Mouse (Mus musculus) retina, postnatal 7 days (tissue): ENCODE results near the gene Cenpu.
"Not testable (repeated sequence)": the region's sequence is repeated elsewhere in the genome, so short reads cannot be mapped to it uniquely, and the experiment has no call there.

Experiments used
- DNase-seq: peaks from one replicate; pipeline ENCODE4 v3.0.0-alpha.2; 2012; ENCODE audit warnings: low read depth, low spot score

Gene Cenpu

DNA sequence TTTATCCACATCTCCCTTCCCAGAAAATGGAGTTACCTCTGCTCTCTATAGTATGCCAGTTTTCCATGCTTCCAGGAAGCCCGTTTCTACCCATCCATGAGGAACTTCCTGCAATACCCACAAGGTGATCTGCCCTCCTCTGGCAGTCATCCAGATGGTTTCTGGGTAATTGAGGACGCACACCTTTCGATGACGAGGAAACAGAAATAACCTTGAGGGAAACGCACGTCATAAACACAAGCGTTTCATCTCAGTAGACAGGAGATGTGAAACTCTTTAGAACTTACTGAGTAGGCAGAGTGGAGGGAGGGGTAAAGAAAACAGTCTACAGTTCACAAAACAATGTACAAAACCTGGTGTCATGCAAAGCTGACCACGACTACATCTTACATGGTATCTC, 1.8 kb upstream of the Cenpu start:
- DNase-seq, result no peak

DNA sequence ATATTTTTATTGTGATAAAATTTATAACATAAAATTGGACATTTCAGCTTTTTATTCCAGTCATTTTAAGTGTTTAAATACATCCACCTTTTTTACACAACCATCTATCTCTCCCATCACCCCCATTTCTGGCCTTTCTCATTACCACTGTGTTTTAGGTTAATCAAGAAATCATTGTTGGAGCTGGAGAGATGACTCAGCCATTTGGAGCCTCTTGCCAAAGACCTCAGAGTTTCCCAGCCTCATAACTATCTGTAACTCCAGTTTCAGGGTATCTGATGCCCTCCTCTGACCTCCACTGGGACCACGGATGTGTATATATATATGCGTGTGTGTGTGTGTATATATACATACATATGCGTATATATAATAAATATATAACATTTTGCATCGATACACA, 799 bp upstream of the Cenpu start:
- DNase-seq, result no peak

DNA sequence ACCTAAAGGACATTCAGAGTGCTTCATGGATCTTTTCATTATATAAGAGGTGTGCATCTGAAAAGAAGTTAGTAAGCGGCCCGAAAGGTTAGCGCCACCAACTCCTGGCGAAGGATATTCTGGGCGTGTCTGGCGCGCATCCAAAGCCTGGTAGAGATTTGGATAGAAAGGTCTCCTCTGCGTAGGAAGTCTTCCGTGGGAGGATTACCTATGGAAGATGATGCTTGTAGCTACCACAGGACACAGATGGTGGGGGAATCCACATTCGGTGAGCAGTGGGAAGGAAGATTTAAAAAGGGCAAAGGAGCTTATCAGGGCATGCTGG, 575 bp downstream of the Cenpu start:
- no peak for DNase-seq

DNA sequence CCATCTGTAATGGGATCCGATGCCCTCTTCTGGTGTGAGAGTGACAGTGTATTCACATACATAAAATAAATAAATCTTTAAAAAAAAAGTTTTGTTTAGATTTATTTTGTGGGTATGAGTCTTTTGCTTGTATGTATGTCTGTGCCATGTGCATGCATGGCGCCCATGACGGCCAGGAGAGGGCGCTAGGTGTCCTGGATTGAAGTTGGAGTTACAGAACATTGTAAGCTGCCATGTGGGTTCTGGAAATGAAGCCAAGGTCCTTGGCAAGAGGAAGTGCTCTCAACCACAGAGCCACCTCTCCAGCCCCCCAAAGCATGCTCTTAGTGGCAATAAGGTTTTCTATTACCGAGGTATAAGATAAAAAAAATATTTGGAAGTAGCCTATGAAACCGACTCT, 7.6 kb downstream of the Cenpu start:
- no peak for DNase-seq

DNA sequence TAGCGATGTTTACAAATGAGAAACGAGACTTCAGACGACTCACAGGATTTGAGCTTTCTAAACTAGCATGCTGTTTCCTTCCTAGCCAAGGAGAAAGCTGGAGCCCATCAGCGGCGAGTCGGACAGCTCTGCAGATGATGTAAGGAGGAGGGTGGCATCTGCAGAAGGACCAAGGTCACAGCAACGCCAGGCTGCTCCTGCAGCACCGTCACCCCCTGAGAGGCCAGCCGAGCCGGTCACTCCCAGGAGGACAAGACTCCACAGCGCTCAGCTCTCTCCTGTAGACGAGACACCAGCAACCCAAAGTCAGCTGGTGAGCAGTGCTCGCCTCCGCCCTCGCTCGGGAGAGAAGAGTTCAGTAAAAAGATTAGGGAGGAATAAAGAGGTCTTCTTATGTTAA, 10.5 kb downstream of the Cenpu start:
- DNase-seq, result no peak

DNA sequence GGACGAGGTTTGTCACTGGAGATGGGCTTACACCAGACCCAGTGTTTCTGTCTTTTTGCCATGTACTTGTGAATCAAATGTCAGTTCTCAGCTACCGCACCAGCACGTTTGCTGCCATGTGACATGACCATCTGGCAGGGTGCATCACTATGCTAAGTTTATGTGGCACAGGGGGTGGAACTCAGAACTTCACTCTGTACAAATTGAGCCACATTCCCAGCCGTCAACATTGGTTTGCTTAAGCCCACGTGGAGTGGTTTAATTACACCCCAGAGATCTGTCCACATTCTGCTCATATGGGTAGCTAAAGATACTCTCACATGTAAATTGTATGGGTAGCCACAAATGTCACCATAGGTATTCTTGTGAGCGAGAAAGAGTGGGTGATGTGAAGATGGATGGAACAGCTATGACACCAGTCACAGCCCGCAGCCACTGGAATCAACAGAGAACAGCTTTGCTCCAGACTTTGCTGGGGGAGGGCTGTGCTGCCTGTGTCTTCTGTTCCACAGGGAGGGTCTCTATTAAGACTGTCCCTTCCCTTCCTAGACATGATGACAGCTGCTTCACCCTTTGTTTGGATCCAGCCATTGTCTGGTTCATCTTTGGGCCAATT, 15.2 kb downstream of the Cenpu start:
- DNase-seq, result no peak

DNA sequence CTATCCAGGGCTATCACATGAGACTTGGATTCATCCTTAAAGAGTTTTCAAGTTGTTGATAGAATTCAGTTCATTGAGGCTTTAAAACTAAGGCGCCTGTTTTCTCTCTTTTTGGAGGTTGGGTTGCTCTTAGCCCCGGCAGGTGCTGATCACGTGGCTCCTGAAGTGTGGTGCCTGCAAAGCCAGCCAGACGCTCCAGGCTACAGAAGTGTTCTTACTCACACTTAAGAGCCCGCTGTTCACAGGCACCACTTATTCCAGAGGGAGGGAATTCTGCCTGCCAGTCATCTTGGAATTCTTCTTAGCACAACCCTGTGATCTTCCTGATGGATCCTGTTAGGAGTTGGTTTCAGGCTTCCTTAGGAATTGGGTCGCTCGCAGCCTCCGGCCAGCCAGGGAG, 16.1 kb downstream of the Cenpu start:
- DNase-seq, result no peak

DNA sequence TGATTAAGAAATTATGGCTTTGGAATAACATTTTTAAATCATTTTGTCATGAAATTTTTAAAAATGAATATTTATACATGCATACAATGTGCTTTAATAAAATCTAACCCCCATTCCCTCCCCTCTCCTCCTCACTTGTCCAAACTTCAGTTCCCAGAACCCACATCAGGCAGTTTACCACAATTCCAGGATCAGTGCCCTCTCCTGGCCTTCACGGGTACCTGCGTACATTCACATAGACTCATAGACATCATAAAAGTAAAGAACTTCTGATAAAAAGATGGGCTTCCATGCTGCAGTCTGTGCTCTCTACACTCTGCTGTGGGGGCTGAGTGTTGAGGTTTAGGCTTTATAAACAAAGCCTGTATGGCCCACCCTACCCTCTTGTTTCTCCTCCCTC, 17.1 kb downstream of the Cenpu start:
- DNase-seq, result no peak

DNA sequence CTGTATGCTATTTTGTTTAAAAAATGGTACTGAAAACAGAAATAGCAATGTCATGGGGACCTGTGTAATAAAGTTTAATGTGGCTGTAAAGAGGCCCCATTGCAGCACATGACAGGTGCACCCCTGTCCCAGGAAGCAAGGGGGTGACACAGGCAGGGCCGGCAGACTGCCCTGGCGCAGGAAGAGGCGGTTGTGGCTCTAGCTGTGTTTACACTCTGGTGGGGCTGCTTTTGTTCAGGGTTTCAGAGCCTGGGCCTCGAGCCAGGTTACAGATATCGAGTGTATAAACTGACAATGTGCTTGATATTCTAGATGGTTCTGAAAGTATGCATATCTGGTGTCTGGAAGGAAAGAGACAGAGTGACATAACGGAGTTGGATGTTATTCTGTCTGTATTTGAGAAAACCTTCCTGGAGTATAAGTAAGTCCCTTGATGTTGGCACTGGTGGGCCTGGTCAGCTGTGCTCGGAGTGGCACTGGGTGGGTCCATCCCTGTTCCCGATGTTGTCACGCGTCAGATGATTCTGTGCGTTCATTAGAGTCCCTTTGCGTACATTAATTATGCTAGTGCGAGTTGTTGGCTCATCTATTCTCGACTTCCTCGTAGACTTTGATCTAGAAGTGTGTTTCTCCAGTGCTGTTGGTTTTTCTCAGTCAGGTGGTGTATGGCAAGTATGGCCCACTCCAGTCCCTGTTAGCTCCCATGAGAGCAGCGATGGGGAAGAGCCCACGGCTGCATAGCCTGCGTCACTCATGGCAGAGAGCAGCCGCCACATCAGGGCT, 18.0 kb downstream of the Cenpu start:
- no peak for DNase-seq

DNA sequence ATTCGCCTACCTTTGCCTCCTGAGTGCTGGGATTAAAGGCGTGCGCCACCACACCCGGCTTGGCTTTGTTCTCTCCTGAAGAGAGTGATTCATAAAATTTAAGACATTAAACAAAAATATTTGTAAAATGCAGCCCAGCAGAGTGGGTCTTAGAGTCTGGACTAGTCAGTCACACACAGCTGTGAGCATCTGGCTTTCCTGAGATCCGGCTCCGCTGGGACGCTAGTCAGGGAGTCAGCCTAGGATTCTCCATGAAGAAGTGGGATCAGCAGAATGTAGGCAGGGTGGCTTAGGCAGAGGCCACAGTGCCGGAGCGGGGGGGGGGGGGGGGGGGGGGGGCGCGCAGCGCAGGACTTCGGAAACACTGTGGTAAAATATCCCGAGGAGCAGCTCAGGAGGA, 18.8 kb downstream of the Cenpu start:
- no peak for DNase-seq

DNA sequence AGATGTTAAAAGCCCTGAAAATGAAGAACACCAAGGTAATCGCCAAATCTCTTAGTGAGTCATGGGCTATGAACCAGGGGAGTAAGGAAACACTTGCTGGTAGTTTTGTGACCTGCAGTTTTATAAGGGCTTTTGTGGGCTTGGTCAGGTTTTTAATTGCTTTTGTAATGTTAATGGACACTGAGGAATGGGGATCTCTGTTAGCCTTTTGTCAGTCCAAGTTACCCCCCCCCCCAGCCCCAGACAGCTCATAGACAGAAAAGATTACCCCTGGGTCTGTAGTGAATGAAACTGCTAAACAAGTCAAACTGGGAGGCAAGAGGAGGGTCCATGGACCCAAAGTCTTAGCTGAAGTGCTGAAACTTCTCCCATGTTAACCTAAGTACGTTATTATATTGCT, 21.6 kb downstream of the Cenpu start:
- DNase-seq, result no peak

DNA sequence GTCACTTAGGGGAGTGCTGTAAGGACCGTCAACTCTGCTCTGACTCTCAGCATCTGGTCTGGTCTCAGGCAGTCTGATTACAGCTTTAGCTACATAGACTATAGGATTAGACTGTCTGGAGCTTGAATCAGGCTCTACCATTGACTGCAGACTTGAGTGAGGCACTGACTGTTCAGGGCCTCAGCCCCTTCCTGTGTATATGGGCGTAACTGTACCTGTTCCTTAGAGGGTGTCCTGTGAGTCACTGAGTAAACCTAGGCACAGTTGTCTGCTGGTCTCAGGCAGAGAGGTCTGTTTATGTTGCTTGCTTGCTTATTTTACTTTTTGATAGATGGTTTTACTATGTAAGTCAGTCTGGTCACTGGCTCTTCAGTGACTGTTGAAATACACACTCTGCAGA, 22.1 kb downstream of the Cenpu start:
- no peak for DNase-seq

DNA sequence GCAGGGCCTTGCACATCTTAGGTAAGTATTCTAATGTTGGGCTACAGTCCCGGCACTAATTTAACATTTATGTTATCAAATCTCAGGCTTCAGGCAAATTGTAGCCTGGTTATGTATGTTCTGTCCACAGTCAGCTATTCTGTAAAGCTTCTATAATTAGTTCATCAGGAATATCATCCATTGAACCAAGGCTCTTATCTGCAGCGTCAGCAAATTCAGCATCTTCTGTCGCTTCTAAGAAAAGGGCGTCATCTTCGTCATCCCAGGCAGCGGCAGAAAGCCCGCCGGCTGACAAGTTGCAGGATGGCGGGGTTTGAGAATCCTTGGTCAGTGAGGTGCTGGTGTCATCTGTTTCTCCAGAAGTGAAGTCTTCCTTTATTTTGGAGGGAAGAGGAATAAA, 27.0 kb downstream of the Cenpu start:
- no peak for DNase-seq

DNA sequence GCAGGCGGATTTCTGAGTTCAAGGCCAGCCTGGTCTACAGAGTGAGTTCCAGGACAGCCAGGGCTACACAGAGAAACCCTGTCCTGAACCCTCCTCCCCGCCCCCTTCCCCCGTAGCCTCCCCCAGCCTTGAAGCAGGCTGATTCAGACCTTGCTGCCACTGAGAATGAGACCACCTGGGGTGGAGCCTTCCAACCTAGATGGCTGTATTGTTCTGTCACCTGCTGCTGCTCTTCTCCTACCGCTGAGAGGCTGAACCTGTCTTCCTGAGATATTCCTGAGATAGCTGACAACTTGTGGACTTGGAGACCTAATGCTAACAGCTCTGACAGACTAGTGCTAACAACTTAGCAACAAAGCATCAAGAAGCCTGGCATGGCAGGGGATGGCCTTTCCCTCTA, 32.5 kb downstream of the Cenpu start:
- DNase-seq, result not testable (repeated sequence)

DNA sequence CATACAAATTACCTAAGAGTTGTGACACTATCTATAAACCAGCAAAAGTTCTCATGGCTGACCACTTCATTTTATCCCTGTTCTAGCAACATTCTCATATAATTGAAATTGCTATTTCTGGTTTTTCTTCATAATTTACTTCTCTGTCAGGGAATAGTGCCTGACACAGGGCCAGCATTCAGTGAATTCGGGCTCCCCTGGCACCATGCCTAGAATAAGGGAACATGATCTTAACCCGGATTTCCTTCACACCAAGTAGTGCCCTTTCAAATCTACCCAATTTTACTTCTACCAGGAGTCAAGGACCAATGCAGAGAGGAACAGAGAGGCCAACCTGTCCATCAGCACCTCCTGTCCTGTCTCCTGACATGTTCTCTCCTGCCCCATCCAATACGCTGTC, 33.7 kb downstream of the Cenpu start:
- DNase-seq, result no peak

DNA sequence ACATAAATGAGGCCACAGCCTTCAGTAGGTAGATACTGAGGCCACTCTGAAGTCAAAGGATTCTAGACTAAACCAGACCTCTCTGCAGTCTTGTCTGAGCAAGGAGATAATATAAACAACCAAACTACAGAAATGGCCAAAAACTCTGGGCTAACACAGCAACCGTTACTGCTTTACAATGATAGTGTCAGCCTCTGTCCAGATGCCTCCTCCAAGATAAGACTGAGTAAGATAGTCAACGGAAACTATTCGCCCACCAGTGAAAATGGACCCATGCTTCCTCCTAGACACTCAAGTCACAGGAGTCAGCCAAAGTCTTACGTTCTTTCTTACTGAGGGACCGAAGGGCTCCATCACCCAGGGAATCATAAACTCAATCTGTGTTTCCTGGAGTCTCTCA, 36.1 kb downstream of the Cenpu start:
- DNase-seq, result no peak

DNA sequence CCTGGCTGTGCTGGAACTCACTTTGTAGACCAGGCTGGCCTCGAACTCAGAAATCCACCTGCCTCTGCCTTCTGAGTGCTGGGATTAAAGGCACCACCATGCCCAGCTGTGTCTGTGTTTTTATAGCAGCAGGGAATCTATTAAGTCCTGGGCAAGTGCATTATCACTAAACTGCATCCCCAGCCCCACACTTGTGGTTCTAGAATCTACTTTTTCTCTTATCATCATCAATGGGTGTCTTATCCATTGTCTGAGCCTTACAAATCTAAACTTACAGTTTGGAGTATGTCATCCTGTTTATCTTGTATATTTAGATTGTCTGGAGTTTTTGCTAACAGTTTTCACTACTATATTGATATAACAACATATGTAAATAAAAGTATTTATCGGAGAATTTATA, 36.8 kb downstream of the Cenpu start:
- no peak for DNase-seq

DNA sequence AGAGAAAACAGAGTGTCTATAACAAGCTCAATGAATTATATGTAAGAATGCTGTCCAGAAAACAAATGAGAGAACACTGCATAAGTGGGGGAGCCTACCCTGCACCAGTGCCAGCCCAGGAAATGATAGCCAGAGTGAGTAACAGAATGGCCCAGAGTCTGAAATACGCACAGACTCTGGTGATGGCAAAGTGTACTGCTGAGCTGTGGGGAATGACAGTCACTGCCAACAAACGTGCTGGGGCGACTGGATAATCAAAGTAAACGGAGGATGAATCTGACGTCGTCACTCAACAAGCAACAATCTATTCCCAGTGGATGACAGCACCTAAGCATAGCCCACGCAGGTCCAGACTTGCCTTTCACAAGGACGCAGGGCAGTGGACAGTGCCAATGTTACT, 41.2 kb downstream of the Cenpu start:
- DNase-seq, result no peak

DNA sequence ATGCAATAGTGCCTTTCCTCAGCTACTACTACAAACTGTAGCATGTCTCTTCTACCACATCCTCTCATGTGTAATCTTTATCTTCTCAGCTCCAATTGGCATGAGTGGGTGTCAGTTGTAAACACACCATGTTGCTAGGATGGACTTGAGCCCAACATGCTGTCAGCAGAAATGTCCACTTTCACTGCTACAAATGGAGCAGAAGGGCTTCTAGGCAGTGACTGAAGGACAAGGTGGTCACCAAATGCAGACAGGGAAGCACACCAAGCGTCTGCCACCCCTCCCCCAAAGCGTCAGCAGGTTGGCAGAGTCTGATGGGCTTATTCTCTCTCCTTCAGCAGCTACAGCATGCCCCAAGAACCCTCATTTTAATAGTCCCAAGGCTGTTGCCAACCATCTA, 41.9 kb downstream of the Cenpu start:
- no peak for DNase-seq

DNA sequence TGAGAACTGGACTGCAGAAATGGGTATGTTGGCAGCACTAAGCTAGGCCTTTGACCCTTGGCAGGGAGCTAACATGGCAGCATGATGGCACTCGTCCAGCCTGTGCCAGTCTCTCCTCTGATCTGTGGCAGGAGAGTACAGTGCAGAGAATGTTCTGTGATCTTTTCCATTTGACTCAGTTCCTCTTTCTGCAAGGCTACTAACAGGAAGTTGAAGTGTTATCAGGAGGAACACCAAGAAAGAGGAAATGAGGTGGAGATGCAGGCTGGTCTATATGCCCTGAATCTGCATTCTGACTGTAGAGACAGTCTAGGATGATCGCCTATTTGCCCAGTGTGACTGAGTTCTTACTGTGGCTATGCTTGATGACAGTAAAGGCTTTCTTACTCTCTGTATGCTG, 43.8 kb downstream of the Cenpu start:
- DNase-seq, result no peak

DNA sequence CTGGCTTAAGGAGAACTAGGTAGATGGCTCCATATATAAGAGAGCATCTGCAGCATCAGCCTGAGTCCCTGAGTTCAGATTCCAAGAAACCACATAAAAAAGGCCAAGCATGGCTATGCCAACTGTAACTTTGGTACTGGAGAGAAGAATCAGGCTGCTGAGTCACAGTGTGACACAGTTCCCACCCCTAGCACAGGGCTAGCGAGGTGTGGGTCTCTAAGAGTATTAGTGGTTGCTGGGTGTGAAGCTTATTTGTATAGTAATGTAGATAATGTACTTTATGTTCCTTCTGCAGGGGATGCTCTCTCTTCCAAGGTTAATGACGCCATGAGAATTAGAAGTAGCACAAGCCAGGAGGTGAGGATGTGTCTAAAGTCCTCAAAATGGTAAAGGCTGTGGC, 44.7 kb downstream of the Cenpu start:
- no peak for DNase-seq

DNA sequence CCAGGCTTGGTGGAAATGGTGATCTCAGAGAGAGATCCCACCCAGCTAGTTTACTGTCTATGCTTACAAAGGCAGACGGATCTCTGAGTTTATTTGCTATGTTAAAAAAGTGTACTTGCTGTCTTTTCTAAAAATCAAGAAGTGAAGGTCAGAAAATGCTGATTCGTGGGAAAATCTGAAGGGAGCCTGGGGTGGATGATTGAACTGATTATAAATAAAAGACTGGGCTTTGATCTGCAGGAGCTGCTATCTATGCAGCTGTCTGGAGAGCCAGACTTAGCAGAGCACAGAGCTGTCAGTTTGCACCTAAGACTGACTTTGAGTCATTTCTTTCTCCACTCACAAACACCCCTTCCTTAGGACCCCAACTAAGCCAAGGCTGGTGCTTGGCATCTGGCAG, 45.6 kb downstream of the Cenpu start:
- DNase-seq, result no peak

DNA sequence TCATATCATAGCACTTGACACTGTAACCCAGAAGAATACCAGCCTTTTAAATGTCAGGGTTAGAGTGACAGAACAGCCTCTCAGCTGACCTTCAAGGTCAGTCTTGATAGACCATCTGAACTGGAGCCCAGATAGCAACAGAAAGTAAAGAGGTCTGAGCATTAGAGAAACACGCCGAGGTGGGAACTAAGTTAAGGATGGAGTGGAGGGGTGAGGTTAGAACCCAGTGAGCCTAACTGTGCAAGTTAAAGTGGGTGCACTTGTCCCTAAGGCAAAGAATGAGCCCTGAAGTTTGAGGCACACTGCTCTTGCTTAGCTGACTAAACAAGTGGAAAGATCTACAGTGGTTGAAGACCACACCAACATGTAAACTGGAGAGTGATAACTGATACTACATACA, 46.3 kb downstream of the Cenpu start:
- no peak for DNase-seq

DNA sequence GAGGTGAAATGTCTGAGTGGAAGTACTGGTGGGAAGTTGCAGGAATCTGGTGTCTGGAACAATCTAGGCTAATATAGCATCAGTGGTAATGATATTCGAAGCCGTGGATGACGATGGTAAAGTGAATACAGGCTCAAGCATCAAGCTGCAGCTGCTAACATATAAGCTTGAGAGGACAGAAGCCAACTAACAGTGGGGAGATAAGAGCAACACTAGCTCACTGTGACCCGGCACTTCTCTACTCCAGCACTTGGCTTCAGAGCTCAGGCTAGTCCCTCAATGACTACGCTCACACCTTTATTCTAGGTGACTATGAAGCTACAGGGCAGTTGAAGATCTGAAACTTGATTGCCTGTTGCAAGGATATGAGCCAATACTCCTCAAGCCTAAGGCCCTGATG, 46.9 kb downstream of the Cenpu start:
- DNase-seq, result no peak
